Mouse (Mus musculus): ENCODE data around the gene Rps5.

DNA sequence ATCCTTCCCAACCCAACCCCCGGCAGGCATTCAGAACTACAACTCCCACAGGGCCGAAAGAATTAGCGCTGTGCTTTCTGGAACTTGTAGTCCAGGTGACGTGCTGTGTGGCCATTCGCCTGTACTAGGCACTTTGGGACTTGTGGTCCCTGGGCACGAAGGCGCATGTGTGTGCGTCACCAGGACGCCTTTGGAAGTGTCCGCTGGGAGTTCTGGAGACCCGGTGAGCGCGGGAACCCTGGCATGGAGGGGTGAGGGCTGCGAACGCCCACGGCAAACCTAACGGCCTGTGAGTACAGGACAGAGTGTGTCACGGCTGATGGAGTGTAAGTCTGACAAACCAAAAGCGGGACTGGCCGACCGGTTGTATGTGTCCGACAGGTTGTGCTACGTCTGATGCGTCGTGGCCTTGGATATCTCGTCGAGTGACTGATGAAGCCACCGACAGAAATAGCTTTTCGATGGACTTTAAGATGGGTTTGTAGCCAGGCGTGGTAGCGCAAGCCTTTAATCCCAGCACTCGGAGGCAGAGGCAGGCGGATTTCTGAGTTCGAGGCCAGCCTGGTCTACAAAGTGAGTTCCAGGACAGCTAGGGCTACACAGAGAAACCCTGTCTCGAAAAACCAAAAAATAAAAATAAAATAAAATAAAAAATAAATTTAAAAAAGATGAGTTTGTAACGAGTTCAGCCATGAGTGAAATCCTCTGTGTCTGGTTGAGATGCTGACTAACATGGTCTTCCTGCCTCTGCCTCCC, 24.3 kb upstream of the Rps5 start, which contains the start of gene Zscan22:
- TF ChIP-seq CTCF (IDR thresholded peaks at IDR 0.05; ENCODE audit: extremely low read depth, insufficient read depth, insufficient read length, insufficient replicate concordance): no peak
- TF ChIP-seq POLR2A (IDR thresholded peaks at IDR 0.05; ENCODE audit: low read depth, low read length): peak; percentile 21; the same call in 1 of the 2 replicates
